8 mouse cellular contexts compared by ENCODE assay signal in genomic region chr6:121130039-121130705, GRCm38 (mm10). TPM values are rescaled to one million over a fixed set of nuclear protein-coding genes. Genes with fewer than 3 reads are reported as not detected.
DNase-seq lines count a peak whose midpoint lies in the region; ATAC-seq and TF ChIP-seq lines count a peak whose summit lies in the region.

No protein-coding gene starts in this region.

- H3K9me3 ChIP-seq in megakaryocyte, embryonic 14.5 days = no peaks in the 10 kb centered on the region

- no peaks in the 10 kb centered on the region for H3K36me3 ChIP-seq in megakaryocyte, embryonic 14.5 days (replicated peaks; ENCODE audit: low read length)

- peak; percentile 75 for TF ChIP-seq CTCF in cortical plate, adult 2 months (IDR thresholded peaks at IDR 0.05; ENCODE audit: extremely low read depth, insufficient read depth, low read length)

- H3K27me3 ChIP-seq in megakaryocyte, embryonic 14.5 days (replicated peaks) = peaks cover 62% of the 10 kb centered on the region

- H3K27ac ChIP-seq in cortical plate, adult 2 months (ENCODE audit: insufficient read depth, low read length) = peak overlapping the region; percentile 14

- ATAC-seq in activated CD4-positive, CD25-positive, alpha-beta regulatory T cell, adult 4 months = peak; percentile 90

- peak; percentile 78 for DNase-seq in gastrocnemius, postnatal 10 days
- DNase-seq in induced T-regulatory cell, adult 2 months (ENCODE audit: low read depth) = peak; percentile 92
- peak; percentile 85 to 89 for DNase-seq in left cerebral cortex, adult 8-10 months (ENCODE audit: low spot score in 2 of 2)
- DNase-seq in right cerebral cortex, postnatal 10 days (ENCODE audit: low spot score in 2 of 2) = peak; percentile 94
- DNase-seq in urinary bladder, postnatal 14 days (ENCODE audit: low spot score) = peak; percentile 87

- H3K4me3 ChIP-seq in cortical plate, adult 2 months (ENCODE audit: insufficient read depth, low read length) = peak overlapping the region; percentile 70
- peak overlapping the region; percentile 91 for H3K4me3 ChIP-seq in megakaryocyte, embryonic 14.5 days (replicated peaks)

- H3K4me1 ChIP-seq in cortical plate, adult 2 months (ENCODE audit: control insufficient read depth, insufficient read depth, low read length) = peaks cover 2% of the 10 kb centered on the region; the same call in 1 of the 2 replicates
- H3K4me1 ChIP-seq in megakaryocyte, embryonic 14.5 days = peaks cover 35% of the 10 kb centered on the region

- peak; percentile 78 for TF ChIP-seq POLR2A in cortical plate, adult 2 months (IDR thresholded peaks at IDR 0.05; ENCODE audit: extremely low read depth, insufficient read depth, low read length)

RNA-seq across cellular contexts. Expression of gene Mical3, which starts 0.6 kb away (rescaled TPM):
- polyA plus RNA-seq in activated CD4-positive, CD25-positive, alpha-beta regulatory T cell, adult 4 months (2017; shearing (Covaris generic)) = 1 to 10 TPM; 7.1 to 9.1 TPM
- polyA plus RNA-seq in cortical plate, adult 2 months (2012; rRNA removed) = 67.4 and 69.0 TPM in 2 replicates
- 10 to 100 TPM; 65.2 to 82.4 TPM for total RNA-seq in gastrocnemius, postnatal 10 days (2021)
- total RNA-seq in left cerebral cortex, adult 8-10 months (2022) = 100 to 1,000 TPM; 105 to 113 (median 110) TPM
- 17.8 and 21.9 TPM in 2 replicates for polyA plus RNA-seq in megakaryocyte, embryonic 14.5 days (2012; ENCODE audit: insufficient read depth, low replicate concordance)

RNA-seq across cellular contexts. Expression of gene Pex26, which starts 53.3 kb away (rescaled TPM):
- 1 to 10 TPM; 1.9 to 2.1 TPM for polyA plus RNA-seq in activated CD4-positive, CD25-positive, alpha-beta regulatory T cell, adult 4 months (2017; shearing (Covaris generic))
- 15.4 and 15.6 TPM in 2 replicates for polyA plus RNA-seq in cortical plate, adult 2 months (2012; rRNA removed)
- total RNA-seq in gastrocnemius, postnatal 10 days (2021) = 1 to 10 TPM; 4.0 TPM
- 10 to 100 TPM; 14.2 to 17.0 (median 14.8) TPM for total RNA-seq in left cerebral cortex, adult 8-10 months (2022)
- 3.6 and 7.2 TPM in 2 replicates for polyA plus RNA-seq in megakaryocyte, embryonic 14.5 days (2012; ENCODE audit: insufficient read depth, low replicate concordance)

Comparison
In these comparisons a context has a peak if more than half of its experiments do, and no peak if none do; other contexts are left out.
1. Peak in every context shown above with its lines: DNase-seq, ATAC-seq, H3K4me3 ChIP-seq and H3K27ac ChIP-seq.